In genomic region chr2:49751544-49752210, GRCm38 (mm10) we compare ENCODE assay signal across 19 mouse cellular contexts. TPM values are rescaled to one million over a fixed set of nuclear protein-coding genes. Genes with fewer than 3 reads are reported as not detected.
A peak's percentile ranks its signal among the peaks of the same experiment; 100 is the strongest.
DNase-seq lines count a peak whose midpoint lies in the region; ATAC-seq and TF ChIP-seq lines count a peak whose summit lies in the region.
"Had no signal": no experiment of that assay in that cellular context is flagged by ENCODE, and none has a peak within 500 bp of the region (broad histone marks: within the 10 kb centered on the region; RNA-seq: fewer than 3 reads in every experiment).

No protein-coding gene starts in this region.

- in situ Hi-C loops in CH12.LX (cut with MboI; ENCODE audit: low pct_ligation_motif_present, low pct_unique_long_range_greater_than_20kb, low sequenced_read_pairs), result no loop called here

- no peak for TF ChIP-seq RAD21 in CH12.LX (IDR thresholded peaks at IDR 0.05; ENCODE audit: low read depth, low read length)

- H3K27ac ChIP-seq in left cerebral cortex, adult 2 months, result peak overlapping the region; percentile 47; the same call in 1 of the 2 replicates
- peak overlapping the region; percentile 78 for H3K27ac ChIP-seq in CH12.LX (ENCODE audit: insufficient read depth, low read depth)
- no peak overlapping the region for H3K27ac ChIP-seq in cortical plate, adult 2 months (ENCODE audit: insufficient read depth, low read length)
- H3K27ac ChIP-seq: heart, adult 2 months; intestine, embryonic 15.5 days; limb, embryonic 12.5 days; liver, embryonic 12.5 days had no signal

- peak; percentile 65 for TF ChIP-seq EP300 in CH12.LX (IDR thresholded peaks at IDR 0.05; ENCODE audit: low read length)

- ATAC-seq in frontal cortex, adult (ENCODE audit: low TSS enrichment), result peak; percentile 45; the same call in 1 of the 2 replicates
- ATAC-seq: intestine, embryonic 15.5 days; liver, embryonic 12.5 days had no signal

- peak; percentile 51 for TF ChIP-seq POLR2A in CH12.LX (IDR thresholded peaks at IDR 0.05; ENCODE audit: low read depth, low read length)
- 0 out of 2 replicates have a peak, but pooled peaks have one; percentile 19 for TF ChIP-seq POLR2A in cortical plate, adult 2 months (IDR thresholded peaks at IDR 0.05; ENCODE audit: extremely low read depth, insufficient read depth, low read length)

- H3K4me1 ChIP-seq in CH12.LX (ENCODE audit: control insufficient read depth in 1 of 2, insufficient read depth in 2 of 2), result peaks cover 26 to 57% of the 10 kb centered on the region in 2 experiments
- H3K4me1 ChIP-seq in cortical plate, adult 2 months (ENCODE audit: control insufficient read depth, insufficient read depth, low read length), result 0 out of 2 replicates have a peak, but pooled peaks cover 5% of the 10 kb centered on the region
- H3K4me1 ChIP-seq: intestine, embryonic 15.5 days; liver, embryonic 12.5 days had no signal

- peaks cover 11% of the 10 kb centered on the region for H3K9me3 ChIP-seq in CH12.LX (replicated peaks; ENCODE audit: low read length)
- H3K9me3 ChIP-seq: intestine, embryonic 15.5 days; limb, embryonic 12.5 days; liver, embryonic 12.5 days had no signal

- H3K36me3 ChIP-seq in CH12.LX (replicated peaks in 1 of 2; ENCODE audit: control insufficient read depth in 1 of 2, insufficient read depth in 1 of 2, low read length in 1 of 2), result peaks cover 0 to 12% of the 10 kb centered on the region in 2 experiments
- H3K36me3 ChIP-seq: intestine, embryonic 15.5 days; liver, embryonic 12.5 days had no signal

- peak overlapping the region; percentile 73 for H3K4me2 ChIP-seq in CH12.LX (ENCODE audit: insufficient read depth, low read depth, poor library complexity, severe bottlenecking)
- H3K4me2 ChIP-seq: intestine, embryonic 15.5 days; limb, embryonic 12.5 days; liver, embryonic 12.5 days had no signal

- dilution Hi-C loops in CH12.LX (cut with MboI; ENCODE audit: extremely low pct_ligation_motif_present, extremely low pct_unique_long_range_greater_than_20kb, low sequenced_read_pairs), result no loop called here

- no peak overlapping the region for H3K4me3 ChIP-seq in left cerebral cortex, adult 2 months
- peak overlapping the region in 2 of 3 experiments; percentile 24 to 54 for H3K4me3 ChIP-seq in CH12.LX (replicated peaks in 1 of 3; ENCODE audit: low read depth in 2 of 3, low read length in 2 of 3, poor library complexity in 1 of 3)
- H3K4me3 ChIP-seq in cortical plate, adult 2 months (ENCODE audit: insufficient read depth, low read length), result no peak overlapping the region
- H3K4me3 ChIP-seq: heart, adult 2 months; intestine, embryonic 15.5 days; limb, embryonic 12.5 days; liver, embryonic 12.5 days had no signal

- TF ChIP-seq CTCF in left cerebral cortex, adult 2 months (IDR thresholded peaks at IDR 0.05), result no peak; the same call in none of the 2 replicates
- TF ChIP-seq CTCF in CH12.LX (conservative IDR thresholded peaks at IDR 0.05 in 1 of 2, IDR thresholded peaks at IDR 0.05 in 1 of 2; ENCODE audit: low read depth in 2 of 2, low read length in 2 of 2), result no peak; a peak in 1 of 4 replicates
- TF ChIP-seq CTCF in cortical plate, adult 2 months (IDR thresholded peaks at IDR 0.05; ENCODE audit: extremely low read depth, insufficient read depth, low read length), result no peak

- no peak for DNase-seq in frontal cortex, postnatal 10 days (ENCODE audit: low spot score in 2 of 2)
- no peak for DNase-seq in left cerebral cortex, adult 2 months (ENCODE audit: extremely low spot score in 1 of 2, low spot score in 2 of 2)
- no peak for DNase-seq in left cerebral cortex, postnatal 36 days (ENCODE audit: low spot score in 2 of 2)
- peak; percentile 59 for DNase-seq in CH12.LX (ENCODE audit: extremely low read depth)
- DNase-seq in adrenal gland, adult 2 months, result no peak
- DNase-seq: B cell, adult 2 months; cerebellum, adult 8-10 months; gastrocnemius, postnatal 25 days; heart, adult 2 months; heart, postnatal 36 days; kidney, adult 9 months; kidney, postnatal 4 days; layer of hippocampus, postnatal 36 days; lung, adult 2 months had no signal

- H3K79me2 ChIP-seq in CH12.LX (replicated peaks; ENCODE audit: control insufficient read depth, extremely low read depth, insufficient read depth, poor library complexity, severe bottlenecking), result no peaks in the 10 kb centered on the region

- no peaks in the 10 kb centered on the region for H3K27me3 ChIP-seq in CH12.LX (replicated peaks)
- H3K27me3 ChIP-seq: intestine, embryonic 15.5 days; limb, embryonic 12.5 days; liver, embryonic 12.5 days had no signal

- intact Hi-C loops in left cerebral cortex, adult 2 months (cut with DNase I), result no loop called here
- intact Hi-C loops in left cerebral cortex, postnatal 36 days (cut with DNase I), result no loop called here

- peak overlapping the region; percentile 42 for H3K9ac ChIP-seq in CH12.LX (ENCODE audit: insufficient read depth, low read depth)
- H3K9ac ChIP-seq: intestine, embryonic 15.5 days; limb, embryonic 12.5 days; liver, embryonic 12.5 days had no signal

TF ChIP-seq in CH12.LX, 34 proteins besides CTCF, POLR2A, EP300 and RAD21:
- TF ChIP-seq ZMIZ1 (IDR thresholded peaks at IDR 0.05; ENCODE audit: low read depth, low read length) (no peak), ZC3H11A (IDR thresholded peaks at IDR 0.05; ENCODE audit: low read depth, low read length) (no peak), IRF4 (IDR thresholded peaks at IDR 0.05; ENCODE audit: low read depth, low read length) (peak; percentile 51), CHD2 (IDR thresholded peaks at IDR 0.05; ENCODE audit: low read length) (peak; percentile 59), HCFC1 (IDR thresholded peaks at IDR 0.05; ENCODE audit: low read depth, low read length) (no peak), ELF1 (IDR thresholded peaks at IDR 0.05; ENCODE audit: low read depth, low read length) (no peak), NRF1 (IDR thresholded peaks at IDR 0.05; ENCODE audit: low read depth, low read length) (no peak), GABPA (IDR thresholded peaks at IDR 0.05; ENCODE audit: insufficient replicate concordance, low read depth, low read length) (no peak), ETS1 (conservative IDR thresholded peaks at IDR 0.05; ENCODE audit: low read depth, low read length) (no peak), USF2 (conservative IDR thresholded peaks at IDR 0.05; ENCODE audit: low read depth, low read length) (no peak), JUN (IDR thresholded peaks at IDR 0.05; ENCODE audit: insufficient read depth, low read depth, low read length) (no peak), BHLHE40 (IDR thresholded peaks at IDR 0.05; ENCODE audit: low read depth, low read length) (no peak; the same call in 1 of the 2 replicates), POLR2AphosphoS2 (IDR thresholded peaks at IDR 0.05; ENCODE audit: low read depth, low read length) (no peak), SIN3A (IDR thresholded peaks at IDR 0.05; ENCODE audit: low read length) (0 out of 2 replicates have a peak, but pooled peaks have one; percentile 49), MYC (IDR thresholded peaks at IDR 0.05; ENCODE audit: low read depth, low read length) (0 out of 2 replicates have a peak, but pooled peaks have one; percentile 22), MXI1 (IDR thresholded peaks at IDR 0.05; ENCODE audit: low read depth, low read length) (peak; percentile 35; the same call in 1 of the 2 replicates), CHD1 (IDR thresholded peaks at IDR 0.05; ENCODE audit: low read depth, low read length) (peak; percentile 71; the same call in 1 of the 2 replicates)
TF ChIP-seq in CH12.LX: peak in this region for 6.

RNA-seq across cellular contexts. Expression of gene Lypd6b, which starts 35.8 kb away (rescaled TPM):
- total RNA-seq in left cerebral cortex, adult 2 months (2021), result 1 to 10 TPM; 6.3 to 7.4 TPM
- 1 to 10 TPM; 7.8 to 9.0 TPM for total RNA-seq in left cerebral cortex, postnatal 36 days (2021)
- 0.50 and 1.4 TPM in 2 replicates for total RNA-seq in CH12.LX (2012; rRNA removed)
- total RNA-seq in CH12.LX (2014; rRNA removed), result 0.09 and 0.15 TPM in 2 replicates
- not detected in 2 replicates for polyA plus RNA-seq in CH12.LX (2012; ENCODE audit: insufficient read length, low read depth)
- polyA plus RNA-seq in cortical plate, adult 2 months (2012; rRNA removed), result 13.4 and 14.2 TPM in 2 replicates
- total RNA-seq in adrenal gland, adult 2 months (2021), result 1 to 10 TPM in 1 of 2 experiments, not detected in 1; 1.1 TPM
- 0.06 TPM in 1 of 2 replicates, not detected in the other for polyA plus RNA-seq in adrenal gland, adult 2 months (2012; rRNA removed)
- total RNA-seq: gastrocnemius, postnatal 25 days; heart, postnatal 36 days had no signal

Comparison
In these comparisons a context has a peak if more than half of its experiments do, and no peak if none do; other contexts are left out.
1. H3K4me3 ChIP-seq: peak in CH12.LX (2 of 3); none in left cerebral cortex, adult 2 months (single experiment) and cortical plate, adult 2 months (single experiment).